Mouse (Mus musculus): ENCODE results near the gene Olfr801. TPM values are rescaled to one million over a fixed set of nuclear protein-coding genes. Genes with fewer than 3 reads are reported as not detected.

The Olfr801 gene
- not detected in 2 replicates for total RNA-seq (2021)
- long read RNA-seq, result 0 reads

DNA sequence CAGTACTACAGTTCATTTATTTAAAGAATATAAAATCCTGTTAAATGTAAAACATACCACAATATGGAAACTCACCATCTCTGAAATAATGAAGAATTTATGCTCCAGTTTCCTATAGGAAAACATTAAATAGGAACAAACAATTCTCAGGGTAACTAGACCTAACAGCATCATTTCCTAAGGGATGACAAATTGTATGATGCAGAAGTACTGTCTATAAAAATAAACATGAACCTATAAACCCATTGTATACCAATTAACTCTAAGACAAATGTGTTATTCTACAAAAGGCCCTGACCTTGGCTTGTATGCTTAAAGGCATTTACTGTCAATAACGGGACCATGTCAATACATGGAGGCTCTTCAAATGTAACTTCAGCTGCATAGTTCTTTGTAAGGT, at the start of gene Olfr801:
Olfr801 (minus strand) TSS at position 101 of the 400 bp plus-strand sequence.
- DNase-seq, result no peak

- no peak for DNase-seq
Measured at GRCm38 (mm10) chr10:129702910-129703309, 29.2 kb upstream of the Olfr801 start, which contains the start of gene Olfr804. Gene Olfr804, plus strand, starts transcription at chr10:129703210.

GRCm38 (mm10) chr10:129694186-129694585, 20.5 kb upstream of the Olfr801 start, which contains the start of gene Olfr803:
Gene Olfr803, minus strand, starts transcription at chr10:129694286.
- no peak for DNase-seq

DNA sequence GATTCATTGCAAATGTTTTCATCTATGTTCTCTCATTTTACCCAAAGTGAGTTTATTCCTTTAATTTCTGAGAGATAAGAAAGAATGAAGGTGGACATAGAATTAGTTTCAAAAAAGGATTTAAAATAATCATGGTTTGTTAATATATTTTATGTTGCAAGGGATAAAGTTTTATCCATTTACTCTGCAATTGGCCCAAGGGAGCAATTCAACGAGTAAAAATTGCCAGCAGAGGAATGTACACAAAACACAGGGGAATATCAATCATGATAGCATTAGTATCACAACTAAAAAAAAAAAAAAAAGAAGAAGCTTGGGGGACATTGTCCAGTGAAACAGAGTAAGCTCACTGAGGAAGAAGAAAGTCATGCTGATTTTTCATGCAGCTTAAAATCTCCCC, 14.4 kb upstream of the Olfr801 start, which contains the start of gene Olfr802:
Olfr802 (minus strand) TSS at position 101 of the 400 bp plus-strand sequence.
- DNase-seq, result no peak

- DNase-seq, result no peak
Measured at GRCm38 (mm10) chr10:129657394-129657793, 16.3 kb downstream of the Olfr801 start, which contains the start of gene Olfr800. Gene Olfr800, plus strand, starts transcription at chr10:129657694.

- DNase-seq, result no peak
Measured at GRCm38 (mm10) chr10:129651763-129652162, 21.9 kb downstream of the Olfr801 start.

DNA sequence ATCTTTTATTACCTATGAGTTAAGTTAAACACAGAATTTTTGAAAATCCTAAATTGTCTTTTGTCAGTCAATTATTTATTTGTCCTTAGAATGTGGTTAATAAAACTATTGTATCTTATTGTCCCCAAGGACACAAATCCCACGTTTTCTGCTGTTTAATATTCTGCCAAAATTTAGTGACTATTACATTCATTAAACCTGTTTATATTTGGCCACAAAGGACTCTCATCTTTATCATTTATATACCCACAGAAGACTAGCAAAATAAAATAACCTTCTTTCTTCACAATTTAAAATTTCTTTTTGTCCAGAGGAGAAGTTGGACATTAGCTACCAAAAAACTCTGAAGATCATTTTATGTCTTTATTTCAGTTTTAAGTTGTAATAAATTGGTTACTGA, 36.5 kb downstream of the Olfr801 start, which contains the start of gene Olfr799:
Olfr799 (plus strand) TSS at position 301 of the 400 bp plus-strand sequence.
- no peak for DNase-seq

- DNase-seq, result no peak
Measured at GRCm38 (mm10) chr10:129627834-129628233, 45.8 kb downstream of the Olfr801 start, which contains the start of gene Olfr798. Gene Olfr798, minus strand, starts transcription at chr10:129627934.

- DNase-seq, result no peak
Measured at GRCm38 (mm10) chr10:129623251-129623650, 50.4 kb downstream of the Olfr801 start.

DNA sequence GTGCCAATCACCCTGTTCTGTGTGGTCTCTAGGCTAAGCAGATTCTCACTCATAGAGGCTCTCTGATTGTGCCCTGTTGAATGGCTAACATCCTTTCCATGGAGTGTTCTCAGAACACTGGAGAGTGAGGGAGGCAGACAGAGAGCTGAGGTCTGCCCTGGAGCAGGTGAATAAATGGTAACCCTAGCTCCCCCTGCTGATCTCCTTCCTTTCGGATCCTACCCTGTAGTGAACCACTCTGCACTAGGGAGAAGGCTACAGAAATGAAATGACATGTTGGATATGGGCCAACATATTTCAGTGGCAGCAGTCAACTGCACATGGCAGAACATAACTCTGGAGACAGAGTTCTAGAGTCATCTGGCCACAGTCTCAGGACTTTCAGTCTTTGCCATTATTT, 51.9 kb downstream of the Olfr801 start:
- no peak for DNase-seq

Other genes starting within 250 kb of the Olfr801 start
- gene Olfr786, start 246.6 kb downstream of the Olfr801 start, total RNA-seq (2021), result not detected in 2 replicates
- gene Olfr787, start 212.0 kb downstream of the Olfr801 start, total RNA-seq (2021), result not detected in 2 replicates
- not detected in 2 replicates for gene Olfr788, start 202.9 kb downstream of the Olfr801 start, total RNA-seq (2021)
- not detected in 2 replicates for gene Olfr789, start 189.1 kb downstream of the Olfr801 start, total RNA-seq (2021)
- not detected in 2 replicates for gene Olfr790, start 175.4 kb downstream of the Olfr801 start, total RNA-seq (2021)
- not detected in 2 replicates for gene Olfr791, start 152.1 kb downstream of the Olfr801 start, total RNA-seq (2021)
- gene Olfr792, start 134.7 kb downstream of the Olfr801 start, total RNA-seq (2021), result not detected in 2 replicates
- gene Olfr794, start 106.2 kb downstream of the Olfr801 start, total RNA-seq (2021), result not detected in 2 replicates
- not detected in 2 replicates for gene Olfr796, start 61.3 kb downstream of the Olfr801 start, total RNA-seq (2021)
- gene Olfr798, start 45.9 kb downstream of the Olfr801 start, total RNA-seq (2021), result not detected in 2 replicates
- gene Olfr799, start 36.4 kb downstream of the Olfr801 start, total RNA-seq (2021), result not detected in 2 replicates
- not detected in 2 replicates for gene Olfr800, start 16.2 kb downstream of the Olfr801 start, total RNA-seq (2021)
- not detected in 2 replicates for gene Olfr802, start 14.3 kb upstream of the Olfr801 start, total RNA-seq (2021)
- not detected in 2 replicates for gene Olfr803, start 20.4 kb upstream of the Olfr801 start, total RNA-seq (2021)
- not detected in 2 replicates for gene Olfr804, start 29.3 kb upstream of the Olfr801 start, total RNA-seq (2021)
- not detected in 2 replicates for gene Olfr805, start 55.5 kb upstream of the Olfr801 start, total RNA-seq (2021)
- not detected in 2 replicates for gene Olfr806, start 68.1 kb upstream of the Olfr801 start, total RNA-seq (2021)
- gene Olfr807, start 83.9 kb upstream of the Olfr801 start, total RNA-seq (2021), result not detected in 2 replicates
- not detected in 2 replicates for gene Olfr808, start 91.6 kb upstream of the Olfr801 start, total RNA-seq (2021)
- not detected in 2 replicates for gene Olfr809, start 100.8 kb upstream of the Olfr801 start, total RNA-seq (2021)
- gene Olfr810, start 121.1 kb upstream of the Olfr801 start, total RNA-seq (2021), result not detected in 2 replicates
- not detected in 2 replicates for gene Olfr811, start 130.5 kb upstream of the Olfr801 start, total RNA-seq (2021)
- not detected in 2 replicates for gene Olfr812, start 172.2 kb upstream of the Olfr801 start, total RNA-seq (2021)
- not detected in 2 replicates for gene Olfr813, start 181.5 kb upstream of the Olfr801 start, total RNA-seq (2021)
- not detected in 2 replicates for gene Olfr814, start 206.0 kb upstream of the Olfr801 start, total RNA-seq (2021)
- gene Olfr815, start 232.0 kb upstream of the Olfr801 start, total RNA-seq (2021), result not detected in 2 replicates
- gene Olfr816, start 241.7 kb upstream of the Olfr801 start, total RNA-seq (2021), result not detected in 2 replicates